Mouse (Mus musculus): ENCODE data around the gene Gm20388.
A peak's percentile ranks its signal among the peaks of the same experiment; 100 is the strongest.

The Gm20388 gene

GRCm38 (mm10) chr8:119916237-119916892 lies 5.7 kb downstream of the Gm20388 start:
- no peak for DNase-seq

- no peak for DNase-seq
These were observed 6.8 kb downstream of the Gm20388 start for GRCm38 (mm10) chr8:119917415-119917814.

DNA sequence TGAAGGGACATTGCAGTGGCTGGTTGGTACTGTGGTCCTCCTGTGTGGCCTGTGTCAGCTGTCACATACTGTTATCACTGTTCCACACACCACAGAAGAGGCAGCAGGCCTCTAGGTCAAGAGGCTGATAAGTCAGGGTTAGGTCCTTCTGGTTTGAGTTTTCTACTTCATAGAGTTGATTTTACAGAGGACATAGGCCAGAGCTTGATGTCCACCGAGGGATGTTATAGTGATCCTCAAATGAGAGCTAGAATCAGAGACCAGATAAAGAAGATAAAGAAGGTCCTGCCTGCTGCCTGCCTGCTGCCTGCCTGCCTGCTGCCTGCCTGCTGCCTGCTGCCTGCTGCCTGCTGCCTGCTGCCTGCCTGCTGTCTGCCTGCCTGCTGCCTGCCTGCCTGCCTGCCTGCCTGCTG lies 7.5 kb downstream of the Gm20388 start:
- DNase-seq: no peak

DNA sequence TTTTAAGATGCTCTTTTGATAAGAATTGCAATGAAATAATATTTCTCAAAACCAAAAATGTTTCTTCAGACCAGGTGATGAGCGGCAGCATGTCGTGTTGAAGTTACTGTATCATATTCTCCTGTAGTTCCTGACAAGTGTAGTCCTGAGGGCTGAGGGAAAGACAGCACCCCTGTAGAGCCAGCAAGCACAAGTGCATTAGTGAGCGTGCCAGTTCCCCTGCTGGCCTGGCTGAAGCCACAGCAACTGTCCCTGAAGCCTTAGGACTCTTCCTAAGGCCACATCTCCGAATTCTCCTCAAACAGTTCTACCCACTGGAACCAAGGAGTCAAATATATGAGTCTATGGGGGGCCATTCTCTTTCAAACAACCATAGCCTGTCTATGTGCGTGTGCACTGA lies 12.6 kb downstream of the Gm20388 start:
- DNase-seq: no peak

GRCm38 (mm10) chr8:119925428-119925827 lies 14.8 kb downstream of the Gm20388 start:
- no peak for DNase-seq

GRCm38 (mm10) chr8:119926474-119926873 lies 15.8 kb downstream of the Gm20388 start:
- DNase-seq: peak in 1 of 2 experiments; percentile 24

- no peak for DNase-seq
These were observed 16.9 kb downstream of the Gm20388 start for GRCm38 (mm10) chr8:119927422-119928092.

- DNase-seq: no peak
These were observed 20.7 kb downstream of the Gm20388 start for GRCm38 (mm10) chr8:119931317-119931716.

DNA sequence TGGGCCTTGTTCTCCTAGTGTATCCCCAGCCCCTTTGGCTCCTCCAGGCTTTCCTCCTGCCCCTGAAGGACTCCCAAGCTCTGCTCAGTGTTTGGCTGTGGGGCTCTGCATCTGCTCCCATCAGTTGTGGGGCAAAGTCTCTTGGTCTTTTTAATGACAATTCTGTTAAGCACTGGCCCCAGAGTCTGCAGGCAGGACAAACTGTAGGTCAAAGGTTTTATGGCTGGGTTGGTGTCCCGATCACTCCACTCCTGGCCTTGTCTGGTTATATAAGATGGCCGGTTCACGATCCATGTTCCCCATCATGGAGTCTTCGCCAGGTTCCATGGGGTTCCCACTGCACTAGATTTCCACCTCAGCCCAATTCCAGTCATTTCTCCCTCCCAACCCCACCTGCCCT lies 23.0 kb downstream of the Gm20388 start:
- no peak for DNase-seq

- DNase-seq: no peak
These were observed 24.9 kb downstream of the Gm20388 start for GRCm38 (mm10) chr8:119935541-119935940.

DNA sequence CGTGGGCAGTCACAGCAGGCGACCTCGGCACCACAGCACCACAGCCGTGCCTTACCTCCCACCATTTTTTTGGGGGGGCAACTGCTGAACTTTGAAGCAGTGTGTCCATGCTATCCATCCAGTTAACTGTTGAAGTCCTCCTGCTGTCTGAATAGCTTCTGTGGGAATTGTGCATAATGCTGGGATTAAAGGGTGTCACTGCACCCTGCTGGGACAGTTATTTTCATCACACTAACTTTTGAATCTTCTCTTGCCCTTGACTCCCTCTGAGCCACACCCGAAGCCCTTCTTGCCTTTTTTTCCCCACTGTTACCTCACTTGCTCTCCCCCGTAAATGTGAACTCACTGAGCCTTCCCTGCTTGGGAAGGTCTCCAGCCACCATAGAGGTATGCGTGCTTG lies 27.8 kb downstream of the Gm20388 start:
- DNase-seq: no peak

GRCm38 (mm10) chr8:119939336-119939735 lies 28.7 kb downstream of the Gm20388 start:
- no peak for DNase-seq

GRCm38 (mm10) chr8:119941471-119941870 lies 30.8 kb downstream of the Gm20388 start:
- no peak for DNase-seq

GRCm38 (mm10) chr8:119943616-119944015 lies 33.0 kb downstream of the Gm20388 start:
- DNase-seq: no peak

DNA sequence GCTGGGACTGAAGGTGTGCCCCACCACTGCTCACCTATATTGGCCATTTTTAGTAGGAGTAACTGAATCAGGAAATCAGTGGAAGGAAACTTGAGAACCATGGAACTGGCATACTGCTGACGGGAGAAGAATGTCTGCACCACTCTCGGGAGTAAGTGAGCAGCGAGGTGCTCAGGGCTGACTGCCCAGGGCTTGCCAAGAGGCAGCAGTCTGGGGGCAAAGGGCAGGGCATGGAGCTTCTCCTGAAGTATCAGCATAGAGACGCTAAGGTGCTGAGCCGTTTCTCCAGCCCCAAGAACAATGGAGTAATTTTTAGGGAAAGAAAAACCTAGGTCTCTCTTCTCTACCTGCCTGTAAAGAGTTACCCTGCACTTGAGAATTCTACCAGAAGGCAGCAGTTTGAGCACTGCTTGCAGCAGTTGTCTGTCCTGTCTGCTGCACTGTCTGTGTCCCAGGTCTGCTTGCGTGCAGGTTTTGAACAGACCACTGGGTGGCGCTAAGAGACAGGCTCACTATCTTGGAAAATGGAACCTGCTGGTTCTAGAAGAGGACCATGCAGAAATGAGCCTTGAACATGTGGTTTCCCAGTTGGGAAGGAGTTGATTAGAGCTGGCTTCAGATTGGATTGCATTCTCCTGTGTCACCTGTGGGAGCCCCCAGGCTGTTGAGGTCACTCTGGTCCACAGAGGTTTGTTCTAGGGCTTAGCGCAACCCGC lies 33.6 kb downstream of the Gm20388 start:
- DNase-seq: peak; percentile 32 to 40

DNA sequence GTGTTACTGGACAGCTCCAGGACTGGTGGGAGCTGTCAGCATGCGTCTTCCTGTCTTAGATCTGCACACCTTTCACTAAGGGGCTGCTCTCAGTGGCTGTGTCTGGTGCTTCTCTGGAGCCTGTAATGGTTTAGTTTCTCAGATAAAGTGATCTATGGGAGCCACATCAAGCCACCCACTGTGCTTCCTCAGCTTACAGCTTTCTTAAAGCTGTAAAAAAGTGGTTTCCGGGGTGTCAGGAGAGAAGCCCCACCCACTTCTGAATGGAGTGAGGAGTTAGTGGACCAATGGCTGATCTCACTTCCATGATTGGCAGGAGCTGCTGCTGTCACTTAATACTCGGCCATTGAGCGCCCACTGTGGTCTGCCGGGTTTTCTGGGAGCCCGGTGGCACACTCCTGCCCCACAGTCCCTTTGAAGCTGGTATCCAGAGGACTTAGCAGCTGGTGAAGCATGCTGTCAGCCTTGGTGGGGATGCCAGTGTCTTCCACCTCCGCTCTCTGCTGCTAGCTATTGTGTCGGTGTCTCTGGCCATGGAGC lies 35.8 kb downstream of the Gm20388 start:
- DNase-seq: peak in 1 of 2 experiments; percentile 34

- DNase-seq: no peak
These were observed 37.0 kb downstream of the Gm20388 start for GRCm38 (mm10) chr8:119947653-119948052.

GRCm38 (mm10) chr8:119948340-119948739 lies 37.7 kb downstream of the Gm20388 start:
- no peak for DNase-seq

GRCm38 (mm10) chr8:119952282-119952681 lies 41.6 kb downstream of the Gm20388 start:
- DNase-seq: no peak

- no peak for DNase-seq
These were observed 42.1 kb downstream of the Gm20388 start for GRCm38 (mm10) chr8:119952747-119953146.

DNA sequence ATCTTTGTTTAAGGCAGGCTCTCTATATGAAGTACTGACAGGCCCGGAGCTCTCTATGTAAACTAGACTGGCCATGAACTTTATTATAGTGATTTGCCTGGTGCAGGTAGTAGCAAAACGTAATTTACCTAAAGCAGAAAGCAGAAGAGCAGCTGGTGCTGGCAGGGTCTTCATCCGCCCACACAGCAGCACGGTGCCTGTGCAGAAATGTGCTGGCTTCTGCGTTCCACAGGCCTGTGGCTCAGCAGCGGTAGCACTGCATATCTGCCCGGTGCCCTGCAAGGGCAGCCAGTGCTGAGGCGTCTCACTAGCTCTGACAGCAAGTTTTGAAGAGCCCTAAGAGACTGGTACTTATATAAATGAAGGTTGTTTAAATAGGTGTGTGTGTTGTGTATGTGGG lies 44.7 kb downstream of the Gm20388 start:
- no peak for DNase-seq

- DNase-seq: no peak
These were observed 47.4 kb downstream of the Gm20388 start for GRCm38 (mm10) chr8:119958076-119958475.

- no peak for DNase-seq
These were observed 50.0 kb downstream of the Gm20388 start for GRCm38 (mm10) chr8:119960531-119961104.
